Mouse (Mus musculus) kidney, embryonic 16.5 days (tissue): Measurements from ENCODE around the gene Gm8882. TPM values are rescaled to one million over a fixed set of nuclear protein-coding genes. Genes with fewer than 3 reads are reported as not detected.
"Not testable (repeated sequence)": the region's sequence is repeated elsewhere in the genome, so short reads cannot be mapped to it uniquely, and the experiment has no call there.

ENCODE experiments used
- ATAC-seq: fragments of 200-750 bp; cut with Nextera tagmentation; 2 replicates; pipeline ENCODE4 v1.8.0; 2017; ENCODE audit warnings: moderate TSS enrichment; ENCODE audit not compliant: low FRiP score, low TSS enrichment
- H3K27ac ChIP-seq: fragments of 300-500 bp; sonication (generic); 2 replicates; pipeline ENCODE4 v1.5.1; 2014; ENCODE audit warnings: low read length
- H3K27me3 ChIP-seq: fragments of 300-500 bp; sonication (generic); 2 replicates; pipeline ENCODE4 v1.6.1; 2014; ENCODE audit warnings: low read length, control low read depth, mixed read lengths; ENCODE audit not compliant: insufficient read depth
- H3K36me3 ChIP-seq: fragments of 300-500 bp; sonication (generic); 2 replicates; pipeline ENCODE4 v1.6.1; 2014; ENCODE audit warnings: low read length, control low read depth, mixed read lengths; ENCODE audit not compliant: insufficient read depth
- H3K4me1 ChIP-seq: fragments of 300-500 bp; sonication (generic); 2 replicates; pipeline ENCODE4 v1.6.1; 2014; ENCODE audit warnings: low read length, control low read depth, mixed read lengths; ENCODE audit not compliant: insufficient read depth
- H3K4me2 ChIP-seq: fragments of 300-500 bp; sonication (generic); replicated peaks from 2 replicates; pipeline ENCODE4 v1.6.1; 2014; ENCODE audit warnings: low read depth, low read length
- H3K4me3 ChIP-seq: fragments of 300-500 bp; sonication (generic); 2 replicates; pipeline ENCODE4 v1.5.1; 2014; ENCODE audit warnings: mild to moderate bottlenecking, low read length
- H3K9ac ChIP-seq: fragments of 300-500 bp; sonication (generic); replicated peaks from 2 replicates; pipeline ENCODE4 v1.6.1; 2014; ENCODE audit warnings: low read length
- H3K9me3 ChIP-seq: fragments of 300-500 bp; sonication (generic); 2 replicates; pipeline ENCODE4 v1.6.1; 2016; ENCODE audit warnings: low read length, control low read depth
- WGBS: fragments of 180-500 bp; shearing (Covaris S2); extraction: QIAGEN DNeasy Blood & Tissue Kit; methylation state at CpG from one replicate; pipeline ENCODE4 v1.1.7; 2014; 5-methylcytosine and 5-hydroxymethylcytosine counted together
- polyA plus RNA-seq: library from polyadenylated mRNA; unstranded; fragments of >200 nt; fragmentation: Nextera tagmentation; extraction: Ambion mirVana; gene quantifications from 2 replicates; pipeline ENCODE4 v1.2.1, GENCODE M21; 2015

Gene Gm8882
- polyA plus RNA-seq = not detected in 2 replicates

- H3K36me3 ChIP-seq, H3K27ac ChIP-seq: not testable (repeated sequence)
- WGBS = 69% methylated on average over 1 of the region's 1 CpGs
Measured at GRCm38 (mm10) chr6:132364034-132364433, at the start of gene Gm8882. Gm8882 (minus strand) TSS chr6:132364134.

GRCm38 (mm10) chr6:132314657-132315056, 49.3 kb downstream of the Gm8882 start, which contains the start of gene Prpmp5:
Prpmp5 (minus strand) TSS chr6:132314757.
- not testable (repeated sequence) for H3K4me3 ChIP-seq, H3K9me3 ChIP-seq, H3K4me1 ChIP-seq, ATAC-seq, H3K36me3 ChIP-seq, H3K4me2 ChIP-seq, H3K9ac ChIP-seq, H3K27me3 ChIP-seq, H3K27ac ChIP-seq

More at GRCm38 (mm10) chr6:132364034-132364433, at the start of gene Gm8882:
- H3K9ac ChIP-seq, ATAC-seq, H3K4me3 ChIP-seq, H3K9me3 ChIP-seq, H3K27me3 ChIP-seq, H3K4me1 ChIP-seq, H3K4me2 ChIP-seq: not testable (repeated sequence)

Other genes with a start within 250 kb of the Gm8882 start
- gene Prb1, start 153.6 kb downstream of the Gm8882 start, polyA plus RNA-seq = not detected in 2 replicates
- not detected in 2 replicates for gene Prpmp5, start 49.4 kb downstream of the Gm8882 start, polyA plus RNA-seq
- gene Prh1, start 205.7 kb upstream of the Gm8882 start, polyA plus RNA-seq = not detected in 2 replicates
- gene Prp2, start 231.8 kb upstream of the Gm8882 start, polyA plus RNA-seq = not detected in 2 replicates